Mouse (Mus musculus): ENCODE data around the gene 4933428M09Rik. TPM values are rescaled to one million over a fixed set of nuclear protein-coding genes. Genes with fewer than 3 reads are reported as not detected.
"Not testable (repeated sequence)": the region's sequence is repeated elsewhere in the genome, so short reads cannot be mapped to it uniquely, and the experiment has no call there.

4933428M09Rik gene
- total RNA-seq (2015; ENCODE audit: low replicate concordance) (not detected in 2 replicates), total RNA-seq (2017; ENCODE audit: low replicate concordance) (not detected in 2 replicates)

DNA sequence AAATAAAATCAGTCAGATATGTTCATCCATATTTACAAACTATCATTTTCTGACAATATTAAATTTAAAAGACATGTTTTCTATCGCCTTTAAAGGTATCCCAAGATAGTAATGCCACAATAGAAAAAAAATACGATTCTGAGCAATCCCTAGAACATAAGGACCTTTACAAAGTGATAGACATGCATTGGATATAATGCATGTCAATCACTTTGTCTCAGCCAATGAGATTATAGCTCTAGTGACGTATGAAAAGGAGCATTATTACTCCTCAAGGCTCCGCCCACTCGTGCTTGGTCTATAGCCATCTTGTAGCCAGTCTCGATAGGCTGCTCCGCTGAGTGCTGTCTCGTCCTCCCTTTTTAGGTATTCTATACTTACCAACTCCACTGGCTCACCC is at the start of gene 4933428M09Rik:
Gene 4933428M09Rik, plus strand, starts transcription at position 301 of the 400 bp plus-strand sequence.
- no peak for ATAC-seq (replicated peaks; ENCODE audit: low FRiP score, poor library complexity, severe bottlenecking)

DNA sequence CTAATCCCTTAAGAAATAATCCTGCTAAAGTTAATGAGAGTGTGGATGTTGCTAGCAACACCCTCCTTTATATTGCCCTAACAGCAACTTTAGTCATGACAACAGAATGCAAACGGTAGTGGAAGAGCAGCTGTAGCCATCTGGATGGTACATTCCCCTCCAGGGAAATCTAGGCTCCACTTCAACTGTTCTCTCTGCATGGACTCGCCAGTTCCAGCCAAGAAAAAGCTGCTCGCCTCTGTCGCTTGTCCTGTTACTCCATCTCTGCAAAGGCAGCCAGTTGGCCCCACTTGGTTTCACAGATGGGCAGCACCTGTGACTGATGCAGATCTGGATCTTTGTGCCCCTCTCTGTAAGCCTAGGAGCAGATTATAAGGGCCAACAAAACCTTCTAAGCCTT is 45.0 kb upstream of the 4933428M09Rik start:
- no peak for ATAC-seq (replicated peaks; ENCODE audit: low FRiP score, poor library complexity, severe bottlenecking)

DNA sequence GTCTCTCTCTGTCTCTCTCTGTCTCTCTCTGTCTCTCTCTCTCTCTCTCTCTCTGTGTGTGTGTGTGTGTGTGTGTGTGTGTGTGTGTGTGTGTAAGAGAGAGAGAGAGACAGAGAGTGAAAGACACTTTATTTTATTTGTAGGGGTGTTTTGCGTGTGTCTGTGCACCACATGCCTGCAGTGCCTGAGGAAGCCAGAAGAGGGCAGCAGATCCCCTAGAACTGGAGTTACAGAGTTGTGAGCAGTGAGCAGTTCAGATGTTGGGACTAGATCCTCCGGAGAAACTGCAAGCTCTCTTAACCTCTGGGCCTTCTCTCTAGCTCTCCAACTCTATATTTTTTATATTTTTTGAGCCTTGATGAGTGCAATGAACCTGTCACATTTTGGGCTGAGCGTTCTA is 12.5 kb downstream of the 4933428M09Rik start:
- not testable (repeated sequence) for ATAC-seq (replicated peaks; ENCODE audit: low FRiP score, poor library complexity, severe bottlenecking)

DNA sequence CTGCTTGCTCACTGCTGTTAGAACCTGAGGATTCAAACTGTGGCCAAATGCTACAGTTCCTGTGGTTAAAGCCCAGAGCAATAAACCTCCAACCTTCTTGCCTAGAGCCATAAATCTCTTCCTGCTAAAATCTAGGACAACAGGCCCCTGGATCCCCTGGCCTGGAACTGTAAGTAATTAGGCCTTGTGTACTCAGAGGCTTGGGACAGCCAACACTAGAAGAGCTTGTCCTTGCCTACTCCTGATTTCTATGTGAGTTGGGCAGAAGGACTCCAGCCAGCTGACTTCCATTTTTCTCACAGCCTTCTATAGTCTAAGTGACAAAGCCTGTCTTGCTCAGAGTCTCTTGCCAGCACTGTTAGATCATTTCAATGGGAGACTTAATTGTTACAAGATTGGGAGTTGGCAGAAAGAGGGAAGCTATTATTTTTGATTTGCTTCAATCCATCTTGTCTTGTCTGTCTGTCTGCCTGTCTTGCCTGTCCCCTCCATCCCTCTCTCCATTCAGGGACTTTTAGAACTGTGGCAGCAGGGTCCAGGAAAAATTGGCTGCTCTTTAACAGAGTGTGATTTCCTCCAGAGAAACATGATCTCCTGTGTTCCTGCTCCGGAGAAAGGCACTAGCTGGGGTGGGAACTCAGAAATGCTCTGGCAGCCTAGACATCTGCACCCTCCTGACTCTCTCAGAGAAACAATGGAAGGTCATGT is 15.7 kb downstream of the 4933428M09Rik start:
- ATAC-seq (replicated peaks; ENCODE audit: low FRiP score, poor library complexity, severe bottlenecking): no peak

DNA sequence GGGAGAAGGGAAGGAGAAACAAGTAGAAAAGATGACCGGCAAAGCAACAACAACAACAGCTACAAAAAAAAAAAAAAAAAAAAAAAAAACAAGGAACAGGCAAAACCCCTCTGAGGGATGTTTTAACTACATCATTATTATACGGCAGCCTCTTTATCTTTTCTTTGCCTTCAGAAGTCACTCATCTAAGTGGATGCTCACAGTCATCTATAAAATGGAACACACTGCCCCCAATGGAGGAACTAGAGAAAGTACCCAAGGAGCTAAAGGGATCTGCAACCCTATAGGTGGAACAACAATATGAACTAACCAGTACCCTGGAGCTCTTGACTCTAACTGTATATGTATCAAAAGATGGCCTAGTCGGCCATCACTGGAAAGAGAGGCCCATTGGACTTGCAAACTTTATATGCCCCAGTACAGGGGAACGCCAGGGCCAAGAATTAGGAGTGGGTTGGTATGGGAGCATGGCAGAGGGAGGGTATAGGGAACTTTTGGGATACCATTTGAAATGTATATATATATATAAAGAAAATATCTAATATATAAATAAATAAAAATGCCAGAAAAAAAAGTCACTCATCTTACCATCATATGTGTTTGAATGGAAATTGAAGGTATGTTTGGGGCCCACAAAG is 30.3 kb downstream of the 4933428M09Rik start:
- not testable (repeated sequence) for ATAC-seq (replicated peaks; ENCODE audit: low FRiP score, poor library complexity, severe bottlenecking)

DNA sequence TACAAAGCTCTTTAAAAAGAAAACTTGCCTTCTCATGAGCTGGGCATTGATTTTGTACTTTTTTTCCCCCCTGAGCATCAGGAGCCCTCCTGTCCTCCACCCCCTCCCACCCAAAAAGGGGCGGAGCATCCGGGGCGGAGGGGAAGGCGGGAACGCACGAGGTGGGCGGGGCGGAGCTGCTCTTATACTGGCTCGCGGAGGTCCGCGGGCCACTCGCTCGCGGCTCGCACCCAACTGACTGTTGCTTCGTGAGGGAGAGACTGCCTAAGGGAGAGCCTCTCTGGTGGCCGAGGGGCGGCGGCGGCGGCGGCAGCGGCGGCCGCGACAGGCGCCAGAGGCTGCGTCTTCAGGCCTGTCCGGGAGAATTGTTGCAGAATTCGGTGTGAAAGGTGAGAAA is 30.8 kb downstream of the 4933428M09Rik start, which contains the start of gene Mum1l1:
Gene Mum1l1, plus strand, starts transcription at position 214 of the 397 bp plus-strand sequence.
- ATAC-seq (replicated peaks; ENCODE audit: low FRiP score, poor library complexity, severe bottlenecking): no peak

DNA sequence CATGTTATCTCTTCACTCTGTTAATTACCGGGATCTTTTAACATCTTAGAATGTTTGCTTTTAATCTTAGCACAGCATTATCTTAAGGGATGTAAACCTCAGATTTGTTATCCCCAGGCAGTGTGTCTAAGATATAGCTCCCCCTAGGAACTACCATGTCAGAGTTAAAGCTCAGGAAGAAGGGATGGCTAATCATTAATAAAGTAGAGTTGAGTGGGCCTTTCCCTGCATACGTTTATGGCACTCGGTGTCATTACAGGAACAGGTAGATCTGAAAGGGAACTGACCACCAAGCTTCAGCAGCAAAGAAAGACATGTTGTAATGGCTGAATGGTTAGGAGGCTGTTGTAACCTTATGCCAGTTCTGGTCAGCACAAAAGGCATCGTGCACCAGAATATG is 35.7 kb downstream of the 4933428M09Rik start:
- ATAC-seq (replicated peaks; ENCODE audit: low FRiP score, poor library complexity, severe bottlenecking): no peak

DNA sequence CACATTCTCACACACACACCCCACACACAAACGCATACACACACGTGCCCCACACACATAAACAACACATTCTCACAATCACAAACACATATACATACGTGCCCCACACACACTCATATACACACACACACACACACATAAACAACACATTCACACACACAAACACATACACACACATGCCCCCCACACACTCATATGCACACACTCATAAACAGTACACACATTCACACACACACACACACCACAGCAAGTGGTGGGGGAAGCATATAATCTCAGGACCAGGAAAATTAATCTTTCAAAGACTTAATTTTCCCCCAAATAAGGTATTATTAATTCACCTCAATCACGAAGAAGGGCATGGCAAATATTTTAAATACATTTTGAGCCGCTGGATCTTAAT is 37.4 kb downstream of the 4933428M09Rik start:
- no peak for ATAC-seq (replicated peaks; ENCODE audit: low FRiP score, poor library complexity, severe bottlenecking)

DNA sequence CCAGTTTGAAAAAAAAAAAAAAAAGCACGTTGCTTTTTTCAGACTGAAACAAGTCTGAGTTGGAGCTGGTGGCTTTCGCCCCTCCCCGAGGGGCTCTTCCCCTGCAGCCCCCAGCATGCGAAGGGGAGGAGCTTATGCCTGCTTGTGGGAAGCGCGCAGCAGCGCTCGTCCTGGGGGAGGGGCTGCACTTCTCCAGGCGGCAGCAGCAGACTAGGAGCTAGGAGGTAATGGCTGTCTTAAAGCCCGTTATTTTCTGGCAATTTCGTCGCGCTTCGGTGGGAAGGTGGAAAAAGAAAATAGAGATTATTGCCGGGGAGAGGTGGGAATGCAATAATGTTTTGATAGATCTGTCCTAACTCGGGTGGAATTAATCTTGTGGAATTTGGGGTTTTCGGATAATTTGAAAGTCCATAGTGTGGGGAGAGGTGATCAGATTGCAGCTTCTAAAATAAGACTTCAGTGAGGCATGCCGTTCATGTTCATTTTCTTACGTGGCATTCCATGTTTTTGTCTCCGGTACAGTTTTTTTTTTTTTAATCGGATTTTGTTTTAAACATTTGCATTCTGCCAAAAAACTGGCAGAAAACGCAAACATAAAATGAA is 38.1 kb downstream of the 4933428M09Rik start:
- no peak for ATAC-seq (replicated peaks; ENCODE audit: low FRiP score, poor library complexity, severe bottlenecking)

DNA sequence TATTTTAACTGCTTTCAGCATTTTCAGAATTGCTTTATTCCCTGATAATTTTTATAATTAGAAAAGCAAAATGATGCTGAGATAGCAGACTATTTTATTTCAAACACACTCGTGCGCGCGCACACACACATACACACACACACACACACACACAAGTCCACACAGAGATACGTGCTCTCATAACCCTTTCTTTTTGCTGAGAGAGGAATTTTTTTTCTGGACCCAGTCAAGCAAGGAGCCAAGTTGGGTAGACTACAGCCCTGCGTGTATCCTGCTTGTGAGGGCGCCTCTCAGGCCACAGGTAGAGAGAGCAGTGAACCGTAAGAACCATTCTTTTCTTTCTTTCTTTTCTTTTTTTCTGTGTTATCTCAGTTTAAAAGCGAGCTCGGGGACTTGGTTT is 38.7 kb downstream of the 4933428M09Rik start:
- no peak for ATAC-seq (replicated peaks; ENCODE audit: low FRiP score, poor library complexity, severe bottlenecking)

DNA sequence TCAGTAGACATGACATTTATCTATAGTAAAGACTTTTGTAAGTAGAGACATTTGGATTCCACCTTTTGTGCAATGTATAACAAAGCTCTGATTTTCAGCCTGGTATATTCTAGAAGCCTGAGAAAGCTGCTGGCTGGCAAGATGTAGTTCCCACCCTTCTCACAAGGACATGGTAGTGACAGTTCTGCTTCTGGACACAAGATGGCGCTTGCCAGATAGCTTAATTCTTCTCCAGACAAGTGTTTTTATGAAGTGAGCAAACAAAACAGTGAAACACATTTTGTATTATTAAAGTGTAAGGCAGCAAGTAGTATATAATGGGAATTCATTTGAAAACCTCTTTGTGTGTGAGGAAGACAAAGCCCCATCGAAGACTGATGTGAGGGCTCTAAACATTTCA is 40.0 kb downstream of the 4933428M09Rik start:
- ATAC-seq (replicated peaks; ENCODE audit: low FRiP score, poor library complexity, severe bottlenecking): no peak

DNA sequence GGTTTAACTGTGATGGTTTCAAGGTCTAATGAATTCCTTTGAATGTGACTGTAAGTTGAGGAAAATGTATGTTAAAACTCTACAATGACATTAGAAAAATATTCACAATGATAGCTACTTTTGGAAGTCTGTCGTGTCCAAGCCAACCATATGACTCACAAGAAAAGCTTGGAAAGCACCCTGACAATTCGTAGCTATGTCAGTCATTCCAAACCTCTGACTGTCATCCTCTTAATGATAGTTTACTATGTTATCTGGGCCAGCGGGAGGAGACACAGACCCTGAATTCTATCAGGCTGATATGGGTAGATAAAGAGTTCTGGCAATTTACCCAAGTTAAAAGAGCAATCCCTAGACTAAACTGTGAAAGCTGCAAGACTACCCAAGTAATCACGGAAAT is 41.8 kb downstream of the 4933428M09Rik start:
- ATAC-seq (replicated peaks; ENCODE audit: low FRiP score, poor library complexity, severe bottlenecking): no peak

DNA sequence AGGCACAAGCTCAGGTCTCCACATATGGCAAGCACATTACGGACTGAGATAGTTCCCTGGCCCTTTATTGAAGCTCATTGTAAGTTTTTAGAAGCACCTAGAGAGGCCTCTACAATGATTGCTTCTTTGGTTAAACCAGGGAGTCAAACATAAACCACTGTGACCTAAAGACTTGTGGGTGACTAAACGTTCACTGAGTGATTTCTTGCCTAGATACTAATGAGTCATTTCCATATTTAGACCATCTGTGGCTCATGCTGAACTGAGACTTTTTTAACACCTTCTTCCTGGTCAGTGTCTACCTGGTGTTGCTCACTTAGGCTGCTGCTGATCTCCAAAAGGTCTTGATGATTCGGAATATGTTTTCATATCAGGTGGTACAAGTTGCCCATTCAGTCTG is 42.9 kb downstream of the 4933428M09Rik start:
- ATAC-seq (replicated peaks; ENCODE audit: low FRiP score, poor library complexity, severe bottlenecking): no peak

Other genes with a start within 250 kb of the 4933428M09Rik start
- gene Serpina7, start 94.0 kb upstream of the 4933428M09Rik start, total RNA-seq (2015; ENCODE audit: low replicate concordance): not detected in 2 replicates
- gene Serpina7, start 94.0 kb upstream of the 4933428M09Rik start, total RNA-seq (2017; ENCODE audit: low replicate concordance): not detected in 2 replicates
- not detected in 2 replicates for gene 4930513O06Rik, start 93.0 kb upstream of the 4933428M09Rik start, total RNA-seq (2015; ENCODE audit: low replicate concordance)
- gene 4930513O06Rik, start 93.0 kb upstream of the 4933428M09Rik start, total RNA-seq (2017; ENCODE audit: low replicate concordance): not detected in 2 replicates
- not detected in 2 replicates for gene Mum1l1, start 30.8 kb downstream of the 4933428M09Rik start, total RNA-seq (2015; ENCODE audit: low replicate concordance)
- gene Mum1l1, start 30.8 kb downstream of the 4933428M09Rik start, total RNA-seq (2017; ENCODE audit: low replicate concordance): not detected in 2 replicates
- not detected in 2 replicates for gene Trap1a, start 154.5 kb downstream of the 4933428M09Rik start, total RNA-seq (2015; ENCODE audit: low replicate concordance)
- gene Trap1a, start 154.5 kb downstream of the 4933428M09Rik start, total RNA-seq (2017; ENCODE audit: low replicate concordance): not detected in 2 replicates